Mouse (Mus musculus) c-Kit-positive CD71-positive TER-119-negative erythroid progenitor cells, embryonic 14.5 days (primary cell): Measurements from ENCODE around the gene Sft2d2.

Source experiments
- DNase-seq: peaks from one replicate; pipeline ENCODE4 v3.0.0-alpha.2; 2013; ENCODE audit warnings: low read depth

The Sft2d2 gene

DNA sequence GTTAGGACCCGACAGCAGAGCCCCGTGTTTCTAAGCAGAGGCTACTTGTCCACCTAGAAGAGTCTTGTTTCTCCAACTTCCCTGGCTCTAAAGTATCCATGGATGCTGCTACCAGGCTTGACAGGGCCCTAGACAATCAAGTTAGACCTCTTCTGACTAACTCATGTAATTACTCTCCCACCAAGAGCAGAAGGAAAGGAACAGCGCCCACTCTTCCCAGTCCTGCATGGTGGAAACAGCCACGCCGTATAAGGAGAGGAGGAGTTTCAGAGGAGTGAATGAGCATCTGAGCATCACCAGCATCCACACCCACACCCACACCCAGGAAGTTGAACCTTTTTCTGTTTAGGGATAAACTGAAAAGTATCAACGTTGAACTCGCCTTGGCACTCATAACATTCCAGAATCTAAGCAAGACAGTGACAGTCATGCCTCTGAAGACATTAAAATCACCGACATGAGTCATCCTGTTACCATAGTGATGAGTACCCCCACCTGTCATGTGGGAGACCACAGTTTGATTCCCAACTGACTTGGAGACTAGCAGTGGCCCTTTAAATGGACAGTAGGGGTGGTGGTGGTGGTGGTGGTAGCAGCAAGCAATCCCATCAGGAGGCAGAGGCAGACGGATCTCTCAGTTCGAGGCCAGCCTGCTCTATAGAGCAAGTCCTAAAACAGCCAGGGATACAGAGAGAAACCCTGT, 3.5 kb downstream of the Sft2d2 start:
- DNase-seq = no peak

DNA sequence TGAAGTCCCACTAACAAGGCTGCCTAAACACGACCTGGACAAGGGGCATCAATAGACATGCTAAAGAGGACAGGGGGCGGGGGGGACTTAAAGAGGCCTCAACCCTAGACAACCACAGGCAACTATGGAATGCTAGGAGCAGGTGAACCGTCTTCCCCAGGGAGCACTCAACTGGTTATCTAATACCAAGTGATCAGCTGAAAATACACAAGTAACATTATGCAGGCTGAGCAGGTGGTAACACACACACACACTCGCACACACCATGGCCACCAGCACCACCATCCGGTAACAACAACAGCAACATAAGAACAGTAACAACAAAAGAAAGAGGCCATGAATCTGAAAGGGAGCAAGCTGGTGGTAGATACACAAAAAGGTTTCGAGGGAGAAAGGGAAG, 4.2 kb downstream of the Sft2d2 start:
- no peak for DNase-seq

DNA sequence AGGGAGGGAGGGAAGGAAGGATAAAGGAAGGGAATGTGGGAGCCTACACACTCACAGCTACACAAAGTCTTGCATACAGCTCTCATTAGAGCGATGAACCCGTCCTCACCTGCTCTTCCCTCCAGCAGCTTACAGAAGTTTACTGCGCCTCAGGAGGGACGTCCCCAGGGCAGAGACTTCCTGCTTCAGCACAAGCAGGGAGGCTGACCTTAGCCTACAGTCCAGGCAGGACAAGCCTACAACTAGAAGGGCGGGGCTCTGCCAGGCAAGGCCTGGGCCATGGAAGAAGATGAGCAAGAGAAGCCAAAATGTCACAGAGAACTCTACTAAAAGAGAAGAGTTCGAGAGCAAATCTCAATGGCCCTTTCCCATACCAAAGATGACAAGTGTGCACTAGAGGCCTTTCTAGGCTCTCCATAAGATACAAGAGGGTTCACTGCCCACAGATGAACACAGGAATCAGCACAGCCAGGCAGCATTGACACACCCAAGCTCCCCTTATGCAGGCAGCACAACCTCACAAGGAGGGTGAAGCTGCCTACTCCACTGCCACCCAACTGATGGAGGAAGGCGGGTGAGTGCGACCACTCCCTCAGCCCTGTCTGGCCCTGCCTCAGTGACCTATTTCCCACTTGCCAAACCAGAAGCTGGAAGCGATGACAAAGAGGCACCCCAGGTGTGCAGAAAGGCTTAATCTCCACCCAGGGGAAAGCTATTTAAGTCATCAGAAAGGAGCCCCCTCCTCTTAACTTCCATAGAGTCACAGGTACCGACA, 5.2 kb downstream of the Sft2d2 start:
- DNase-seq = no peak

DNA sequence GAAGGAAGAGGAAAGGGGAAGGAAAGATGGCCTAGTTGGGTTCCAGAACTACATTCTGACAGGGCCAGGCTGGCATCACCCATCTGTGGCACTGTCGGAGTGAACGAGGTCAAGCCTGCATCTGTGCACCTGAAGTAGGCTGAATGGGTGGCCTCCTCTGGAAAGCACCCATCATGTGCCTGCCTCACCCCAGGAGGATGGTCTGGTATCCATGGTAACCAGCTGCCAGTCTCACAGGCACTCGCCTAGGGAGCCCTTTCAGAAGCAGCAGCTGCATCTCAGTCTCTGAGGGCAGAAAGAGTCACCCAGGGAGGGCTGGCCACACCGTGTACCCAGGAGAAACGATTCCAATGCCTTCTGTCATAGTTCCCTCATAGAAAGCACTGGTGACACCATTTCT, 6.9 kb downstream of the Sft2d2 start:
- no peak for DNase-seq

DNA sequence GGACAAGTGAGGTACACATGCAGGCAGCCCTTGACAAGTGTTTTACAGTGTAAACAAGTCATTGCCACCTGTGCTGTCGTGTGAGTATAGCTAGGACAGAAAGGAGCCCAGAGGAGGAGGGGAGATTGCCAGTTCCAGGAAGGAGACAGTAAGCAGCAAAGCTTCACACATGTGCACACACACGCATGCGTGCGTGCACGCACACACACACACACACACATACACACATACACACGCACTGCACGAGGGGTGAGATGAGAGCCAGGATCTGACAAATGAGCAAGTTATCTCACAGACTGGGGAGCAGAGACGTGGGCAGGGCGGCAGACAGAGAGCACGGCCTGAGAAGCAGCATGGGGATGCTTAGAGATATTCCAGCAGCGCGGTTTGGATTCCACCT, 7.7 kb downstream of the Sft2d2 start:
- no peak for DNase-seq

DNA sequence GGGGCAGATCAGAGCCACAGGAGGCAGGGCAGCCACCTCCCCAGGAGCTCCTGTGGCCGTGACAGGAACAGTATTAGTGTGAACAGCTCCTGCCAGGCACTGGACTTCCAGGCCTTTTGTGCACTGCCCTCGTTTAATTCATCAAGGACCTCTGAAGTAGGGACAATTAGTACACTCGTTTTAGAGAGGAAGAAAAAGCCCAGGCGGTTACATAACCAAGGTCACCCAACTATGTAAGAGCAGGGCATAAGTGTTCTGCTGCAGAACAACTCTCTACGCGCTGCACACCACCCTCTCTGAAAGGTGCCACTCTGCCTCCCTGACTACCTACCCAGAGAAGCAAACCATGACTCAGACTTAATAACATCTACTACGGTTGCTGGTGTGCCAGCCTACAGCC, 9.1 kb downstream of the Sft2d2 start:
- no peak for DNase-seq

DNA sequence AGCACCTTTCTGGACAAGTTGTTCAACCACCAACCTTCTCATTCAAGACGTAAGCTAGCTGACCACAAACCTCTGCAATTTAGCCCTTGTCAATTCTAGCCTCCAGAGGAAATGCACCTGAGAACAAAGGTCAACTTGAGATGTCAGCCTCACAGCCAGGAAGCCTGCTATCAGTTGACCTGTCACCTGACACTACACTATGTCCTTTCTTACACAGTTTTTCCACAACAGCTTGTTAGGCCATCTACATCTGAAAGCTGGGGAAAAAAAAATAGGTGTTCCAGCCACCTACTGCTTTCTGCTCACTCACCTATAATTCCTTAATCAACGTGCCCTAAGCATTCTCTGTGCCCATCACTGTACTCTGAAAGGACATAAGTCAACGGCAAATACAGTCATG, 10.1 kb downstream of the Sft2d2 start:
- no peak for DNase-seq

DNA sequence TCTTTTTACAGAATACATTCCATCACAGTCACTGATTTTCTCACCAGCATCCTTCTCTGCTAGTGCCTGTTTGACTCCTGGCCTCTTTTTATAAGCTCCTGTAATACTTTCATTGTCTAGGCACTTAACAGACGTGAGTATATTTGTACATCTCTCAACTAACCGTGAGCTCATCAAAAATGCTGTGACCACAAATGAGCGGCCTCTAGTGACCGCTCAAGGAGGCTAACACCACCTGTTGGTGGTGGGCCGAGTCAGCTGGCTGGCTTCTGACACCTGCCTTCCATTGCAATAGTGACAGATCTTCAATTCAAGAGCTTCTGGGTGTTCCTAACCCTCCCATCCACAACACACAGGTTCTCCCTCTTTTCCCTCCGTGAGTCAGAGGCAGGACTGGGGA, 10.8 kb downstream of the Sft2d2 start:
- no peak for DNase-seq

DNA sequence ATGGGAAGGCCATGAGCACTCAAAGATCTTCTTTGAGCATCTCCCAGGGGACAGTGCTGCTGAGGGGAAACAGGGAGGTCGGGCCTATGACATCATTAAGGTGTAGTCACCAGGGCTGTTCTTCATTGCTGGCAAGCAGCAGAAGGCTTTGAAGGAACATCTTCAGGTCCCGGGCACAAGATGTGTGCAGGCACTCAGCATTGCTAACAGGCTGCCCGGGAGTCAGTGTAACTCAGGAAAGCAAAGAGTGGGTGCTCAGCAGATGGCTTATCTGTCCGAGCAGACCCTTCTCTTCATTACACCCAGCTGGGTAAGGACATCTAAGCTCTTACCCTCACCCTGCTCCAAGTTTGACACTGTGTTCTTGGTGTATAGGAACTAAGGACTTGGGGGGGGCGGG, 14.9 kb downstream of the Sft2d2 start:
- DNase-seq = no peak

DNA sequence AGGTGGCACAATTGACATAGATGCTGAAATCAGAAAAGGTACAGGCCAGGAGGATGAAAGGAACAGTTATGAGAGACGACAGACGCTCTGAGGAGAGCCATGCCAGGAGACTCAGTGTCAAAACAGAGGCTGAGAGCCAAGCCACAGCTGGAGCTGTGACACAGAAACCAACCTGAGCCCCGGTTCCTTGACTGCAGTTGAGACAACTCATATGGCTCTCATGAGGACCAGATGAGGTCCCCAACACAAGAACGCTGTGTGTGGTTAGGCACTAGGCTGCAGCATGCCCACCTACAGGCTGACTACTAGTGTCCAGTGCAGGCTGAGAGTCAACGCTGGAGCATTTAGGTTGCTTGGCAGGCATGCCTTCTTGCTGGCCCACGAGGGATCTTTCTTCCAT, 16.2 kb downstream of the Sft2d2 start:
- no peak for DNase-seq

DNA sequence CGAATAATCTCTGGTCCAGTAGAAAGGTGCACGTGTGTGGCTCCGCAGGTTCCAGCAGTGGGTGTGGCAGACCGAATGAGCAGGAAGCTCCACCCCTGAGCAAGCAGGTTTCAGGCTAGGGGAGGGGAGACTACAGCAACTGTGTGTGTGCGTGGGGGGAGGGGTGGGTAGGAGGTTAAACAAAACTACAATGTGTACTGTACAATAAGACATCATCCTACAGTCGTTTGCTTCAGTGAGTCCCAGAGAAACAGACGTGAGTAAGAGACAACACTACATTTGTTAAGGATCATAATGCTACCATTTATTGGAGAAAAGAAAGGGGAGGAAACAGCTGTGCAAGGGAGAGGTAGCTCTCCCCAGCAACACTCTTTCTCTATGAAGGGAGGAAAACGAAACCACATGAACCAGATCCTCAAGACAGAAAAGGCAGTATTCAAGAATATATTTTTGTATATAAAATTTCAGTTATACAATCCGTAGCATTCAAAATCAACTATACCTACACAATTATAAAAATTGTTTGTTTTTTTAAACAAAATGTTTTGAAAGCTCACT, 20.1 kb downstream of the Sft2d2 start:
- DNase-seq = no peak

DNA sequence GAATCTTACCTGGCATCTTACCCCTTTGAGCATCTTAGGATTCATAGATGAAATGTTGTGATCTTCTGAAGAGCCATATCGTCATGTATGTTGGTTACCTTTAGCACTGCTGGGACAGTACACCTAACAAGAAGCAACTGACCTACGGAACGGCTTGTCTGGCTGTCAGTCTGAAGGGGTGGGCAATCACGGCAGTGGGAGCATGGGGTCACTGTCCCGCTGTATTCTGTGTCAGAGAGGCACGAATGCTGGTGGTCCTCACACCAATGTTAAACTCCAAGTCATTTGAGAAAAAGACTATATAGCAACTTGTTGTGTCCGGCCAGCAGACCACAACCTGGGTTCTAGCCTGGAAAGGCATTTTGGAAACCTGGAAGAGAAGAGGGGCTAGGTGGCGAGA, 23.0 kb downstream of the Sft2d2 start:
- DNase-seq = no peak

DNA sequence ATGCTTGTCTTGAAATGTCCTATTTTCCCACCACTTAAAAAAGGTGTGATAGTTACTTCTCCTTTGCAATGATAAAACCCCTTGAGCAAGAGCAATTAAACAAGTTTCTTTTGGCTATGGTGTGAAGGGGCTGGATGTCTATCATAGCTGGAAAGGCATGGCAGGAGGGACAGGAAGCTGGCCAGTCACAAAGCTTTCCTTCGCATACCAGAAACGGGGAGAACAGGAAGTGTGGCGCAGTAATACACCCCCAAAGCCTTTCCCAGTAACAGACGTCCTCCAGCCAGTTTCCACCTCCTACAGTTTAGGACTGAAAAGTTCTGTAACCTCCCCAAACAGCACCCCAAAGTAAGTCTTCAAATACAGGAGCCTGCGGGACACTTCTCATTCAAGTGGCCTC, 24.1 kb downstream of the Sft2d2 start:
- DNase-seq = no peak

DNA sequence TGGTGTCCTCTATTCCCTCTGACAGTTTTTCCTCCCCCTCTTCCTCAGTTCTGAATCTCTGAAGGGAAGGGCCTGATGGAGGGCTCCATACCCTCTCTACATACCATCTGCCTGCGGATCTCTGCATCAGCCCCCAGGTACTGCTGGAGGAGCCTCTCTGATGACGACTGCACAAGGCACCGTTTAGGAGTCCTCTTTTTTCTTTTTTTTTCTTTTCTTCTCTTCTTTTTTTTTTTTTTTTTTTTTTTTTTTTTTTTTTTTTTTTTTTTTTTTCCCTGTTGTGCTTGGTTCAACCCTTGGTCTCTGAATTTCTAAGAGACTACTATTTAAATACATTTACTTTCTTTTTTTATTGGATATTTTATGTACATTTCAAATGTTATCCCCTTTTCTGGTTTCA, 24.8 kb downstream of the Sft2d2 start:
- DNase-seq = no peak

DNA sequence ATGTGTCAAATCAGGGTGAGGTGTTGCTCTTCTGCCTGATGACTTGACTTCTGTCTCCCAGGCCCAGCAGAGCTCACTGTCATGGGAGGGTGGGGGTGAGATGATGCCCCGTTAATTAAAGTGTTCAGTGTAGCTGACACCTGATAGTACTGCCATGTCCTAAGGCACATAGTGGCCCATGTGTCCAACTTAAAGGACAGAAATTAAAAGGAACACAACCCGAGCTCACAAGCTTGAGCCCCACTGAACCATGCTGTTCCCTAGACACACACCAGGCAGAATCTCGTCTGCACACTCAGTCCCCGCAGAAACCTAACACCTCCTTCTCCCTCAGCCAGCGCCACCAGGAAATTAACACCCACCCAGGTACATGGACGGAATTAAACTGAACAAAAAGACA, 29.3 kb downstream of the Sft2d2 start:
- no peak for DNase-seq

DNA sequence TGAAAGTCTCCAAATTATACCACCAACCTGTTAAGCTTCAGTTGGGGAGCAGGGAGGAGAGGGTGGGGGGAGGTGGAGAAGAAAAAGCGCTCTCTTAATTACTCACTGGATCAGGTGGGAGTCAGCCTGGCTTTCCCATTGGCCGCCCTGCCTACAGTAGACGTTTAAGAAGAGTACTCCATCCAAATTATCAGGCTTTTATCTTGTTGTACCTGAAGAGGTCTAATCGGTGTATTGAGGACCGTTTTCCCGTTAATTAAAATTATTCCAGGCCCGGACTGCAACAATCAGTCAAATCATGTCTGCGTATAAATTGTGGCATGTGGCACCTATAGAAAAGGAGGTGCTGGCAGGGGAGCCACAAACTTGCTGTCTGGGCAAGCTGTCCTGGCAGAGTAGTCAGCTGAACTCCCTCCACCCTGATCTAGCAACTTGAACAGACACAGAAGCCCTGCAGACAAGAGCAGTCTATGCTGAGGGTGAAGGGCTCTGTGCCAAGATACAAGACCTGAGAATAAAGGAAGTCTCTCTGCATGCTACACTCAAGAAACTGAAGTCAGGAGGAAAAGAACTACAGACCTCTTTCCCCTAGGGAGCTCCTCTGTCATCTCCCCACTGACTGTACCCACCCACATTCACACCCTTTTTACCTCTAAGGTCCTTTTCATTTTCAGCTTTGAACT, 33.4 kb downstream of the Sft2d2 start, which contains the start of gene Tbx19:
Tbx19 (minus strand) TSS at position 51 of the 683 bp plus-strand sequence.
- no peak for DNase-seq

DNA sequence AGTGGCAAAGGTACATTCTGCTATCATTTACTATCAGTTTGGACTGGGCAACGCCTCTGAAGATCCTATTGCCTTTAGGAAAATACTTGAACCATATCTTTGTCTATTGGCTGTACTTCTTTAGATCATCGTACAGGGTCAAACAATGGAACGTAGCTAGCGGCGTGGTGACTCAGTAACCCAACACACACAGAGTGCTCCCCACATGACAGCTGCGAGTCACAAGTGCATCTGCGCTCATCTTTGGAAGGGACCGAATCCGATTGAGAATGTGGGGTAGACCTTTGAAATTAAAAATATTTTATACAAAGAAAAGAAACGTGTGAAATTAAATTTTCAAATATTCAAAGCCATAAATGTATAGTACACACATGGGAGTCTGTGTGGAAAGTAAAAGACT, 35.4 kb downstream of the Sft2d2 start:
- DNase-seq = no peak

DNA sequence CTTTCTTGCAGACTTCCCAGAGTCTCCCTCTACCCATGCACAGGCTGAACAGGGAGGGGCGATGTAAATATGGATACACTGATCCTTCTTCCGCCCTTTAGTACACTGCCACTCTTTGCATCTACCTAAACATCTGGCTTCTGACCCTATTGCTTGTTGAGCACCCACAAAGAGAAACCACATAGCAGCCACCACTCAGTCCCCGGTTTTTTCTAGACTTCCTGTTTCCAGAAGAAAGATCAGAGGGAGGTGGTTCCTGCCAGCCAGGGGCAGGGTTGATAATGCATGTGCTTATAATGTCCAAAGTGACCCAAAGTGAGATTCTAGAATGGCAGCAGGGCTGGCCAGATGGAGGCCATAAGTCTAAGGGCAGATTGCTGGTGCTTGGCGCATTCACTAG, 40.1 kb downstream of the Sft2d2 start:
- no peak for DNase-seq

DNA sequence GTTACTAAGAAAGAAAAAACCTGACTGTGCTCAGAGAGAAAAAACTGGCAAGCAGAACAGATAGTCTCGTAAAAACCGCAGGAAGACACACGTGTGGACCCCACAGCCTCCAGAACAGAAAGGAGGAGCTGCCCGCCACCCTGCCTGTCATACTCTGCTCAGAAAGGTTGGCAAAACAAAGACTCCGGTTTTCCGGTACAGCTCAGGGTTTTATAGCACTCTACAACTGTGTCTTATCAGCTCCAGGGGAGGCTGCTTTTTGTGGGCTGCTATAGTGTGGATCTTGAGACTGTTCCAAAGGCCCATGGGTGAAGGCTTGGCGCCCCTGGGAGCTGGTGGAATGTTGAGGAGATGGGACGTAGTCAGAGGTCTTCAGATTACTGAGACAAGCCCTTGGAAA, 43.0 kb downstream of the Sft2d2 start:
- no peak for DNase-seq

DNA sequence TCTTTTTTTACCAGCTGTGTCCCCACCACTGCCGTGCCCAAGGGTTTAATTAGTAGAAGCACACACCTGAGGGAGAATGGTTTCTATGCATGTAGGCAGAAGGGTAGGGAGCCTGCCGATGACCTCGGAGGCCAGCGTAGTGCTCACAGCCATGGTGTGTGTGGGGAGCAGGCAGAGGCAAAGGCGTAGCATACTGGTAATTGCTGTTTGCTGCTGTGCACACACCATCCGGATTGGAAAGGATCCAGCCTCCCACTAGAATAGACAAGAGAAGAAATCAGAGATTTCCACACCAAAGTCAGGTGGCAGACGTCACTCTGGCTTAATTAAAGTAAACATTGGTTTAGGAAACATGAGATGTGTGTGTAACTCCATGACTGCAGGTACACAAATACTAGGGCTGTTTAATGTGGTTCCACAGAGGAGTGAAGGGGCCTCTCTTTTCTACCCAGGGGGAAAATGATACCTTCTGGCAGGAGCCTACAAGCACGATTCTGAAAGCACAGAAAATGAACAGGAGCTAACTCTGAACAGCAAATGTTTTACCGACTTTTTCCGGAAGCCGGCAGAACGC, 51.8 kb downstream of the Sft2d2 start:
- no peak for DNase-seq

DNA sequence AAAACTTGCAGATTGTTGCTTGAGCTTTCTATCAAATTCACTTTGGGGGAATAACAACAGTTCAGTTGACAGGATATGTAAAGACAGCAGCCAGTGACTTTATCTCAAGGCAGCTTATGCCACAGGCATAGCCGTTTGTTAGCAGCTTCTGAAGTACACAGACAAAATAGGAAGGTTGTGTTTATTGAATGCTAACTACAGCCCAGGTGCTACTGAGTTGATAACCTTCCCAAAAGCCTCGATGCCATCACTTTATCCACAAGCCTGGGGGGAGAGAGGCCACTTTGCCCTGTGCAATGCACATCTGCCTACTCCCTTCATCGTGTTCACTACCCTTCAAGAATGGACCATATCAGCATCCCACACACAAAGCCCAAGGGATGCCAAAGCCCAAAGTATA, 54.0 kb downstream of the Sft2d2 start:
- no peak for DNase-seq

DNA sequence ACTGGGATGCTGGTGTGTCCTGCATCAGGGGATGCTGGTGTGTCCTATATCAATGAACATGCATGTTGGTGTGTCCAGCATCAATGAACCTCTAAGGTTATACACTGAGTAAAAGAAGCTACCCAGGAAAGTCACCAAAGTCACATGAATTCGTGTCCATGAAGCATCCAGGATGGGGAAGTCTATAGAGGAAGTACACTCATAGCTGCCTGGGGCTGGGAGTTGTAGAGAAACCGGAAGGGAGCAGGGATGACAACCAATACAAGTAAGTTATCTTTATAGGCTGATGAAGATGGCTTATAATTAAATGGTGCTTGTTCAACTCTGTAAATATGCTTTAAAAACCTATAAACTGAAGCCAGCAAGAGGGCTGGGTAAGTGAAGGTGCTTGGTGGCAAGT, 60.4 kb downstream of the Sft2d2 start:
- DNase-seq = no peak

DNA sequence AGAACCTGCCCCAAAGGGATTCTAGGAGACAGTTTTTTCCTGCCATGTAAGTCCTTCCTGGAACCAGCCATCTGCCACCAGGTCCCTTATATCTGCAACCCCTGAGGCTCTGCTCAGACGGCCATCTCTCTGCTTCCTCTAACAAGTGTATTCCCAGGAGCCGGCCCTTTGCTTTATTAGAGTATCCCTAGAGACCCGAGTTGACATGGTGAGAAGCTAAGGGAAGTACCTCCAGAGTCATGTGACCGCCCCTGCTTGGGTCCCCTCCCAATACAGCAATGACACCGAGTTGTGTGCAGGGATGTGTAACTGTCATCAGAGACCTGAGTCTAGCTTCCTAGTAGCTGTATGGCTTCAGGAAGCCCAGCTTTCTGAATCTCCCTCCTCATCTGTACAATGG, 61.0 kb downstream of the Sft2d2 start:
- no peak for DNase-seq
